Mouse (Mus musculus) lung, embryonic 14.5 days (tissue): ENCODE data around the gene Olfr768. TPM values are rescaled to one million over a fixed set of nuclear protein-coding genes. Genes with fewer than 3 reads are reported as not detected.
"Not testable (repeated sequence)": the region's sequence is repeated elsewhere in the genome, so short reads cannot be mapped to it uniquely, and the experiment has no call there.

Experiments
- ATAC-seq: fragments of 200-750 bp; cut with Nextera tagmentation; 2 replicates; pipeline ENCODE4 v1.8.0; 2017; ENCODE audit warnings: mild to moderate bottlenecking, moderate TSS enrichment, moderate library complexity; ENCODE audit not compliant: insufficient read depth
- DNase-seq: peaks from one replicate; pipeline ENCODE4 v3.0.0-alpha.2; 2015
- H3K27ac ChIP-seq: fragments of 300-500 bp; sonication (generic); 2 replicates; pipeline ENCODE4 v1.5.1; 2014; ENCODE audit warnings: low read depth, mild to moderate bottlenecking, moderate library complexity
- H3K27me3 ChIP-seq: fragments of 300-500 bp; sonication (generic); 2 replicates; pipeline ENCODE4 v1.6.1; 2014; ENCODE audit warnings: low read length, control low read depth; ENCODE audit not compliant: insufficient read depth
- H3K36me3 ChIP-seq: fragments of 300-500 bp; sonication (generic); 2 replicates; pipeline ENCODE4 v1.6.1; 2014; ENCODE audit warnings: control low read depth; ENCODE audit not compliant: insufficient read depth
- H3K4me1 ChIP-seq: fragments of 300-500 bp; sonication (generic); 2 replicates; pipeline ENCODE4 v1.6.1; 2014; ENCODE audit warnings: antibody characterized with exemption, control low read depth; ENCODE audit not compliant: insufficient read depth
- H3K4me2 ChIP-seq: fragments of 300-500 bp; sonication (generic); 2 replicates; pipeline ENCODE4 v1.6.1; 2014; ENCODE audit warnings: mild to moderate bottlenecking
- H3K4me3 ChIP-seq: fragments of 300-500 bp; sonication (generic); 2 replicates; pipeline ENCODE4 v1.5.1; 2014; ENCODE audit warnings: low read depth, low read length
- H3K9ac ChIP-seq: fragments of 300-500 bp; sonication (generic); 2 replicates; pipeline ENCODE4 v1.6.1; 2014
- H3K9me3 ChIP-seq: fragments of 300-500 bp; sonication (generic); 2 replicates; pipeline ENCODE4 v1.6.1; 2016; ENCODE audit warnings: low read depth, low read length, control low read depth
- CTCF ChIP-seq: IDR thresholded peaks from 2 replicates; pipeline ENCODE4 v1.5.1; 2016; ENCODE audit warnings: antibody characterized with exemption, low read depth
- WGBS: fragments of 180-500 bp; shearing (Covaris S2); extraction: QIAGEN DNeasy Blood & Tissue Kit; methylation state at CpG from one replicate; pipeline ENCODE4 v1.1.7; 2014; 5-methylcytosine and 5-hydroxymethylcytosine counted together
- polyA plus RNA-seq: library from polyadenylated mRNA; unstranded; fragments of >200 nt; fragmentation: Nextera tagmentation; extraction: Ambion mirVana; gene quantifications from 2 replicates; pipeline ENCODE4 v1.2.1, GENCODE M21; 2014

The Olfr768 gene
- not detected in 2 replicates for polyA plus RNA-seq

DNA sequence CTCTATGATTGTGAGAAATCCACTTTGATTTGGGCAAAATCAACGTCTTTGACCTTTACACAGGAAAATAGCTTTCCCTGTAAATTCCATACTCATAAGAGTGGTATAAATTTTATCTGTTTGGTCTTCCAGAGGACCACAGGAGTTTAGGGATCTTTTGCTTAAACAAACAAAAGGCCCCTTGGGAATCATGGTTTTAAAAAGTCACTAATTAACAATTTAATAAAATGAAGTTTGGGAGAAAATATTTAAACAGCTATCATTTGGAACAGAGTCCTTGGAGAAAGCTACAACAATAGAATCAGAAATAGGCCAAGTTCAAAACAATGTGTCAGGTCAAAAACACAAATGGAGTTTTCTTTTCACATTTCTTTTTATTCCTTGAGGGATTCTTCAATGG is at the start of gene Olfr768:
TSS of gene Olfr768 (minus strand) at position 101 of the 400 bp plus-strand sequence.
- H3K27me3 ChIP-seq = no peaks in the 10 kb centered on the region
- H3K9me3 ChIP-seq = no peaks in the 10 kb centered on the region
- no peak for TF ChIP-seq CTCF
- ATAC-seq = no peak
- no peak within 1 kb of the TSS for H3K27ac ChIP-seq
- H3K4me3 ChIP-seq = no peak within 1 kb of the TSS
- no peak for DNase-seq
- H3K4me2 ChIP-seq = no peak within 1 kb of the TSS
- no peaks in the 10 kb centered on the region for H3K4me1 ChIP-seq
- WGBS = 57% methylated on average over 1 of the region's 1 CpGs
- H3K36me3 ChIP-seq = no peaks in the 10 kb centered on the region
- no peak within 1 kb of the TSS for H3K9ac ChIP-seq

- WGBS = 82% methylated on average over 2 of the region's 2 CpGs
- Histone ChIP-seq H3K9me3 (no peaks in the 10 kb centered on the region), H3K27ac (no peak within 1 kb of the TSS), H3K4me2 (no peak within 1 kb of the TSS), H3K27me3 (no peaks in the 10 kb centered on the region), H3K36me3 (no peaks in the 10 kb centered on the region), H3K4me1 (no peaks in the 10 kb centered on the region), H3K4me3 (no peak within 1 kb of the TSS), H3K9ac (no peak within 1 kb of the TSS)
- DNase-seq = no peak
- TF ChIP-seq CTCF = no peak
- ATAC-seq = no peak
These were observed 39.7 kb upstream of the Olfr768 start, which contains the start of gene Olfr770 for GRCm38 (mm10) chr10:129138898-129139297. Olfr770 (minus strand) TSS chr10:129138998.

- Histone ChIP-seq H3K4me2 (no peak within 1 kb of the TSS), H3K4me1 (no peaks in the 10 kb centered on the region), H3K9ac (no peak within 1 kb of the TSS), H3K4me3 (no peak within 1 kb of the TSS), H3K27ac (no peak within 1 kb of the TSS), H3K9me3 (no peaks in the 10 kb centered on the region), H3K36me3 (no peaks in the 10 kb centered on the region), H3K27me3 (no peaks in the 10 kb centered on the region)
- no peak for TF ChIP-seq CTCF
- DNase-seq (no peak), ATAC-seq (no peak)
- WGBS = 58% methylated on average over 2 of the region's 2 CpGs
These were observed 18.6 kb upstream of the Olfr768 start, which contains the start of gene Olfr769 for GRCm38 (mm10) chr10:129117761-129118160. Olfr769 (minus strand) TSS chr10:129117861.

GRCm38 (mm10) chr10:129115146-129115545 is 16.0 kb upstream of the Olfr768 start:
- ATAC-seq (no peak), DNase-seq (no peak)
- TF ChIP-seq CTCF = no peak
- no peak overlapping the region for H3K27ac ChIP-seq
- H3K9ac ChIP-seq = no peak overlapping the region
- no peaks in the 10 kb centered on the region for H3K4me1 ChIP-seq
- H3K4me2 ChIP-seq = no peak overlapping the region
- no peaks in the 10 kb centered on the region for H3K36me3 ChIP-seq
- no peak overlapping the region for H3K4me3 ChIP-seq
- WGBS = 88% methylated on average over 3 of the region's 3 CpGs
- H3K9me3 ChIP-seq = no peaks in the 10 kb centered on the region
- H3K27me3 ChIP-seq = no peaks in the 10 kb centered on the region

DNA sequence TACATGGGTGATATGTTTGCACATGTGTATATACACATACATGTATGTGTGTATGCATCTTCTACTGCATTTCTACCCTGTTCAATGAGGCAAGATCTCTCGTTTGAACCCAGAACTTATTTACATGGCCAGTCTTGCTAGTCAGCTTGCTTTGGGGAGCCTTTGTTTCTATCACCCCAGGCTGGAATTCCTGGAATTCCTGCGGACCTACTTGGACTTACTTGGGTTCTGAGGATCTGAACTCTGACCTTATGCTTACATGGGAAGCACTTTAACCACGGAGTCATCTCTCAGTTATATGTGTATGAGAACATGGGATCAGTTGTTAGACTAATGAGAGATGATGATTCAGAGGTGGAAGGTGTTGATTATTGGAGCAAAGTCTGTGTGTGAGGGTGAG is 2.1 kb upstream of the Olfr768 start:
- ATAC-seq (no peak), DNase-seq (no peak)
- no peak overlapping the region for H3K4me3 ChIP-seq
- no peaks in the 10 kb centered on the region for H3K9me3 ChIP-seq
- no peaks in the 10 kb centered on the region for H3K4me1 ChIP-seq
- H3K9ac ChIP-seq = no peak overlapping the region
- no peak overlapping the region for H3K27ac ChIP-seq
- no peaks in the 10 kb centered on the region for H3K36me3 ChIP-seq
- no peak for TF ChIP-seq CTCF
- no peaks in the 10 kb centered on the region for H3K27me3 ChIP-seq
- H3K4me2 ChIP-seq = no peak overlapping the region
- WGBS = 25% methylated on average over 3 of the region's 3 CpGs

GRCm38 (mm10) chr10:129082810-129083209 is 16.4 kb downstream of the Olfr768 start, which contains the start of gene Olfr767:
Olfr767 (minus strand) TSS chr10:129082910.
- DNase-seq, H3K36me3 ChIP-seq, H3K9me3 ChIP-seq, ATAC-seq, H3K4me3 ChIP-seq, H3K27ac ChIP-seq, H3K4me1 ChIP-seq, H3K27me3 ChIP-seq, H3K4me2 ChIP-seq, H3K9ac ChIP-seq: not testable (repeated sequence)

DNA sequence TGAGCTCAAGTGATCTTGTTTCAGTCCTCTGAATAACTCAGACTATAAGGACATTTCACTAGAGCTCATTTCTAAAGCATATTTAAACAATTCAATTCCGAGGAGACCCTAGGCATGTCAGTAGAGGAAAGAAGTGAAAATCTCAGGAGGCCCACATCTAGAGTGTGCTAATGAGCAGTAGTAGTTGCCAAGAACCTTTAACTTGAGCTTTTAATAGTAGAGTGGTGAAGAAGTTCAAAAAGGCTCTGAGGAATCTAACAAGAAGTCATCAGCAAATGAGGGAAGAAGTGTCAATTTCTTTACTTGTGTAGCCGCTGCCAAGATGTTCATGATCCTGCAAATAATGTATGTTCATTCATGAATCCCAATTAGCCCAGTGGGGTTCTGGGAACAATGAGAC is 30.3 kb downstream of the Olfr768 start, which contains the start of gene Olfr766-ps1:
TSS of gene Olfr766-ps1 (minus strand) at position 101 of the 400 bp plus-strand sequence.
- H3K27ac ChIP-seq = no peak within 1 kb of the TSS
- H3K4me1 ChIP-seq = no peaks in the 10 kb centered on the region
- no peaks in the 10 kb centered on the region for H3K36me3 ChIP-seq
- ATAC-seq (no peak), DNase-seq (no peak)
- no peak within 1 kb of the TSS for H3K9ac ChIP-seq
- TF ChIP-seq CTCF = no peak
- H3K4me2 ChIP-seq = no peak within 1 kb of the TSS
- no peaks in the 10 kb centered on the region for H3K27me3 ChIP-seq
- no peak within 1 kb of the TSS for H3K4me3 ChIP-seq
- no peaks in the 10 kb centered on the region for H3K9me3 ChIP-seq
- 75% methylated on average over 2 of the region's 2 CpGs for WGBS

- not testable (repeated sequence) for H3K9me3 ChIP-seq, DNase-seq
These were observed 49.3 kb downstream of the Olfr768 start, which contains the start of gene Olfr765 for GRCm38 (mm10) chr10:129049898-129050297. Olfr765 (minus strand) TSS chr10:129049998.

More at GRCm38 (mm10) chr10:129049898-129050297, 49.3 kb downstream of the Olfr768 start, which contains the start of gene Olfr765:
- not testable (repeated sequence) for H3K27me3 ChIP-seq, H3K9ac ChIP-seq, H3K27ac ChIP-seq, ATAC-seq, H3K4me2 ChIP-seq, H3K36me3 ChIP-seq, H3K4me3 ChIP-seq, H3K4me1 ChIP-seq

Other genes starting within 250 kb of the Olfr768 start
- gene Gdf11, start 207.7 kb downstream of the Olfr768 start, polyA plus RNA-seq = 3.5 and 4.5 TPM in 2 replicates
- 458 and 459 TPM in 2 replicates for gene Cd63, start 198.4 kb downstream of the Olfr768 start, polyA plus RNA-seq
- gene Rdh5, start 176.5 kb downstream of the Olfr768 start, polyA plus RNA-seq = 10.5 and 12.5 TPM in 2 replicates
- 175 and 180 TPM in 2 replicates for gene Bloc1s1, start 175.3 kb downstream of the Olfr768 start, polyA plus RNA-seq
- 1.5 and 2.1 TPM in 2 replicates for gene Itga7, start 165.6 kb downstream of the Olfr768 start, polyA plus RNA-seq
- gene Mettl7b, start 138.4 kb downstream of the Olfr768 start, polyA plus RNA-seq = not detected in 2 replicates
- gene Olfr9, start 109.9 kb downstream of the Olfr768 start, polyA plus RNA-seq = not detected in 2 replicates
- gene Olfr763, start 88.6 kb downstream of the Olfr768 start, polyA plus RNA-seq = not detected in 2 replicates
- not detected in 2 replicates for gene Olfr764-ps1, start 59.5 kb downstream of the Olfr768 start, polyA plus RNA-seq
- gene Olfr765, start 49.4 kb downstream of the Olfr768 start, polyA plus RNA-seq = not detected in 2 replicates
- not detected in 2 replicates for gene Olfr766-ps1, start 30.4 kb downstream of the Olfr768 start, polyA plus RNA-seq
- not detected in 2 replicates for gene Olfr767, start 16.5 kb downstream of the Olfr768 start, polyA plus RNA-seq
- not detected in 2 replicates for gene Olfr769, start 18.5 kb upstream of the Olfr768 start, polyA plus RNA-seq
- gene Olfr770, start 39.6 kb upstream of the Olfr768 start, polyA plus RNA-seq = not detected in 2 replicates
- not detected in 2 replicates for gene Olfr771, start 65.4 kb upstream of the Olfr768 start, polyA plus RNA-seq
- gene Olfr772, start 78.5 kb upstream of the Olfr768 start, polyA plus RNA-seq = not detected in 2 replicates
- not detected in 2 replicates for gene Olfr773, start 88.0 kb upstream of the Olfr768 start, polyA plus RNA-seq
- gene Olfr774, start 136.8 kb upstream of the Olfr768 start, polyA plus RNA-seq = not detected in 2 replicates
- gene Olfr775, start 149.0 kb upstream of the Olfr768 start, polyA plus RNA-seq = not detected in 2 replicates
- not detected in 2 replicates for gene Olfr776, start 159.8 kb upstream of the Olfr768 start, polyA plus RNA-seq
- gene Olfr777, start 172.1 kb upstream of the Olfr768 start, polyA plus RNA-seq = not detected in 2 replicates
- gene Olfr780, start 218.7 kb upstream of the Olfr768 start, polyA plus RNA-seq = not detected in 2 replicates
- not detected in 2 replicates for gene Olfr781, start 229.5 kb upstream of the Olfr768 start, polyA plus RNA-seq
- gene Olfr782, start 249.5 kb upstream of the Olfr768 start, polyA plus RNA-seq = not detected in 2 replicates